Comparison of ENCODE assay signal across 9 mouse cellular contexts in genomic region chr8:50914615-50915014, GRCm38 (mm10).
DNase-seq lines count a peak whose midpoint lies in the region; ATAC-seq and TF ChIP-seq lines count a peak whose summit lies in the region.
"Had no signal": no experiment of that assay in that cellular context is flagged by ENCODE, and none has a peak within 500 bp of the region (broad histone marks: within the 10 kb centered on the region; RNA-seq: fewer than 3 reads in every experiment).

No protein-coding gene starts in this region.

- H3K36me3 ChIP-seq in kidney, postnatal 0 days (ENCODE audit: insufficient read depth, low read length): no peaks in the 10 kb centered on the region
- no peaks in the 10 kb centered on the region for H3K36me3 ChIP-seq in embryonic facial prominence, embryonic 15.5 days
- no peaks in the 10 kb centered on the region for H3K36me3 ChIP-seq in intestine, embryonic 14.5 days (ENCODE audit: control insufficient read depth, insufficient read depth, low read length)
- no peaks in the 10 kb centered on the region for H3K36me3 ChIP-seq in neural tube, embryonic 13.5 days
- H3K36me3 ChIP-seq: G1E had no signal

- H3K27ac ChIP-seq in kidney, postnatal 0 days: no peak overlapping the region
- H3K27ac ChIP-seq in embryonic facial prominence, embryonic 15.5 days (replicated peaks): no peak overlapping the region
- H3K27ac ChIP-seq in intestine, embryonic 14.5 days (ENCODE audit: low read depth): no peak overlapping the region
- no peak overlapping the region for H3K27ac ChIP-seq in neural tube, embryonic 13.5 days (replicated peaks)

- H3K9me3 ChIP-seq in kidney, postnatal 0 days (replicated peaks; ENCODE audit: low read length): no peaks in the 10 kb centered on the region
- H3K9me3 ChIP-seq in embryonic facial prominence, embryonic 15.5 days (replicated peaks): no peaks in the 10 kb centered on the region
- H3K9me3 ChIP-seq in intestine, embryonic 14.5 days (ENCODE audit: control insufficient read depth, low read length): no peaks in the 10 kb centered on the region
- no peaks in the 10 kb centered on the region for H3K9me3 ChIP-seq in neural tube, embryonic 13.5 days

- H3K27me3 ChIP-seq in kidney, postnatal 0 days (ENCODE audit: insufficient read depth, low read length): peaks cover 13% of the 10 kb centered on the region
- H3K27me3 ChIP-seq in embryonic facial prominence, embryonic 15.5 days: peaks cover 32% of the 10 kb centered on the region
- peaks cover 34% of the 10 kb centered on the region for H3K27me3 ChIP-seq in intestine, embryonic 14.5 days (replicated peaks; ENCODE audit: control insufficient read depth, insufficient read depth, low read length)
- peaks cover 15% of the 10 kb centered on the region; the same call in 1 of the 2 replicates for H3K27me3 ChIP-seq in neural tube, embryonic 13.5 days

- WGBS in kidney, postnatal 0 days: 20% methylated on average over 7 of the region's 7 CpGs
- WGBS in embryonic facial prominence, embryonic 15.5 days: 18% methylated on average over 7 of the region's 7 CpGs
- WGBS in intestine, embryonic 14.5 days: 26% methylated on average over 7 of the region's 7 CpGs
- 18% methylated on average over 7 of the region's 7 CpGs for WGBS in neural tube, embryonic 13.5 days

- peak overlapping the region; percentile 47; the same call in 1 of the 2 replicates for H3K4me3 ChIP-seq in kidney, postnatal 0 days (replicated peaks; ENCODE audit: low read depth, low read length)
- H3K4me3 ChIP-seq in embryonic facial prominence, embryonic 15.5 days (replicated peaks): peak overlapping the region; percentile 55; the same call in 1 of the 2 replicates
- 0 out of 2 replicates have a peak overlapping the region, but pooled peaks have one; percentile 56 for H3K4me3 ChIP-seq in intestine, embryonic 14.5 days (ENCODE audit: low read depth, low read length)
- peak overlapping the region; percentile 62 for H3K4me3 ChIP-seq in neural tube, embryonic 13.5 days

- intact Hi-C loops in gastrocnemius, postnatal 14 days (cut with DNase I; ENCODE audit: low total_unique reads): no loop called here

- peak; percentile 22; the same call in 1 of the 2 replicates for TF ChIP-seq CTCF in kidney, postnatal 0 days (IDR thresholded peaks at IDR 0.05; ENCODE audit: low read depth)

- H3K4me2 ChIP-seq in kidney, postnatal 0 days (ENCODE audit: low read length): peak overlapping the region; percentile 94
- peak overlapping the region; percentile 99 for H3K4me2 ChIP-seq in embryonic facial prominence, embryonic 15.5 days (replicated peaks)
- peak overlapping the region; percentile 86 for H3K4me2 ChIP-seq in intestine, embryonic 14.5 days (ENCODE audit: low read length)
- H3K4me2 ChIP-seq in neural tube, embryonic 13.5 days: peak overlapping the region; percentile 82

- ATAC-seq in kidney, postnatal 0 days (replicated peaks; ENCODE audit: low FRiP score, low read depth): no peak
- ATAC-seq in embryonic facial prominence, embryonic 15.5 days (ENCODE audit: insufficient number of reproducible peaks, low FRiP score, low TSS enrichment, low read depth): no peak
- no peak for ATAC-seq in intestine, embryonic 14.5 days (replicated peaks; ENCODE audit: low FRiP score, low TSS enrichment, low read depth)
- no peak for ATAC-seq in neural tube, embryonic 13.5 days (ENCODE audit: low read depth)

- no peak for DNase-seq in kidney, postnatal 0 days (ENCODE audit: low spot score)
- DNase-seq in kidney, adult 8-10 months: no peak
- DNase-seq in intestine, embryonic 14.5 days (ENCODE audit: low spot score): no peak
- no peak for DNase-seq in cerebellum, adult 9-10 months
- DNase-seq in spleen, postnatal 36 days (ENCODE audit: low spot score in 2 of 2): no peak
- DNase-seq in gastrocnemius, postnatal 14 days: no peak

- H3K4me1 ChIP-seq in kidney, postnatal 0 days (replicated peaks; ENCODE audit: insufficient read depth, low read length): peaks cover 3% of the 10 kb centered on the region; the same call in 1 of the 2 replicates
- H3K4me1 ChIP-seq in embryonic facial prominence, embryonic 15.5 days: peaks cover 15% of the 10 kb centered on the region
- peaks cover 4% of the 10 kb centered on the region; the same call in 1 of the 2 replicates for H3K4me1 ChIP-seq in intestine, embryonic 14.5 days (replicated peaks; ENCODE audit: control insufficient read depth, insufficient read depth, low read length)
- H3K4me1 ChIP-seq in neural tube, embryonic 13.5 days (replicated peaks): peaks cover 14% of the 10 kb centered on the region

- no peak overlapping the region for H3K9ac ChIP-seq in kidney, postnatal 0 days (ENCODE audit: low read depth, low read length)
- no peak overlapping the region for H3K9ac ChIP-seq in embryonic facial prominence, embryonic 15.5 days
- H3K9ac ChIP-seq in intestine, embryonic 14.5 days (ENCODE audit: low read length): no peak overlapping the region
- peak overlapping the region; percentile 72 for H3K9ac ChIP-seq in neural tube, embryonic 13.5 days
